Mouse (Mus musculus) forebrain, postnatal 0 days (tissue): ENCODE results near the gene St3gal5. TPM values are rescaled to one million over a fixed set of nuclear protein-coding genes. Genes with fewer than 3 reads are reported as not detected.
"Not testable (repeated sequence)": the region's sequence is repeated elsewhere in the genome, so short reads cannot be mapped to it uniquely, and the experiment has no call there.

ENCODE experiments used
- ATAC-seq: fragments of 200-750 bp; cut with Nextera tagmentation; 2 replicates; pipeline ENCODE4 v1.8.0; 2017; ENCODE audit warnings: mild to moderate bottlenecking, moderate library complexity
- DNase-seq: peaks from one replicate; pipeline ENCODE4 v3.0.0-alpha.2; 2015
- H3K27ac ChIP-seq: fragments of 300-500 bp; sonication (generic); 2 replicates; pipeline ENCODE4 v1.5.1; 2014; ENCODE audit warnings: low read depth, mild to moderate bottlenecking, antibody characterized with exemption, low read length, moderate library complexity, mixed read lengths
- H3K27me3 ChIP-seq: fragments of 300-500 bp; sonication (generic); 2 replicates; pipeline ENCODE4 v1.6.1; 2014; ENCODE audit warnings: mild to moderate bottlenecking, low read length, mixed read lengths; ENCODE audit not compliant: insufficient read depth
- H3K36me3 ChIP-seq: fragments of 300-500 bp; sonication (generic); 2 replicates; pipeline ENCODE4 v1.6.1; 2014; ENCODE audit warnings: mild to moderate bottlenecking, moderate library complexity; ENCODE audit not compliant: insufficient read depth
- H3K4me1 ChIP-seq: fragments of 300-500 bp; sonication (generic); 2 replicates; pipeline ENCODE4 v1.6.1; 2014; ENCODE audit warnings: antibody characterized with exemption; ENCODE audit not compliant: insufficient read depth
- H3K4me2 ChIP-seq: fragments of 300-500 bp; sonication (generic); 2 replicates; pipeline ENCODE4 v1.6.1; 2014; ENCODE audit warnings: low read depth, mild to moderate bottlenecking, moderate library complexity
- H3K4me3 ChIP-seq: fragments of 300-500 bp; sonication (generic); 2 replicates; pipeline ENCODE4 v1.5.1; 2014; ENCODE audit warnings: low read depth, low read length, mixed read lengths
- H3K9ac ChIP-seq: fragments of 300-500 bp; sonication (generic); 2 replicates; pipeline ENCODE4 v1.6.1; 2014; ENCODE audit warnings: mild to moderate bottlenecking
- H3K9me3 ChIP-seq: fragments of 300-500 bp; sonication (generic); 2 replicates; pipeline ENCODE4 v1.6.1; 2016; ENCODE audit warnings: low read length
- CTCF ChIP-seq: sonication (generic); IDR thresholded peaks from 2 replicates; pipeline ENCODE4 v1.5.1; 2016; ENCODE audit warnings: antibody characterized with exemption, control low read depth, low read depth
- WGBS: fragments of 180-500 bp; shearing (Covaris S2); extraction: QIAGEN DNeasy Blood & Tissue Kit; methylation state at CpG from one replicate; pipeline ENCODE4 v1.1.7; 2014; 5-methylcytosine and 5-hydroxymethylcytosine counted together
- polyA plus RNA-seq: library from polyadenylated mRNA; unstranded; fragments of >200 nt; fragmentation: Nextera tagmentation; extraction: Ambion mirVana; gene quantifications from 2 replicates; pipeline ENCODE4 v1.2.1, GENCODE M21; 2015
- total RNA-seq: library from RNA; depleted of rRNA; stranded (reverse); fragments of >200 nt; gene quantifications from 2 replicates; pipeline ENCODE4 v1.2.3, GENCODE M21; 2014

The St3gal5 gene
- total and polyA plus RNA-seq, 2 experiments from 2014 or later, result 17.5 to 53.4 TPM

- no peak for ATAC-seq
- H3K27me3 ChIP-seq, result no peaks in the 10 kb centered on the region
- H3K27ac ChIP-seq, result no peak overlapping the region
- no peak for DNase-seq
- no peak overlapping the region for H3K9ac ChIP-seq
- no peaks in the 10 kb centered on the region for H3K9me3 ChIP-seq
- no peak for TF ChIP-seq CTCF
- H3K4me3 ChIP-seq, result no peak overlapping the region
- no peak overlapping the region for H3K4me2 ChIP-seq
- H3K4me1 ChIP-seq, result no peaks in the 10 kb centered on the region
- H3K36me3 ChIP-seq, result peaks cover 13% of the 10 kb centered on the region
- 72% methylated on average over 10 of the region's 10 CpGs for WGBS
Observed at GRCm38 (mm10) chr6:72141191-72141590, 43.8 kb downstream of the St3gal5 start.

- no peak for TF ChIP-seq CTCF
- no peaks in the 10 kb centered on the region for H3K9me3 ChIP-seq
- 96% methylated on average over 4 of the region's 4 CpGs for WGBS
- H3K36me3 ChIP-seq, result peaks cover 13% of the 10 kb centered on the region
- no peak overlapping the region for H3K4me2 ChIP-seq
- no peak overlapping the region for H3K9ac ChIP-seq
- H3K27me3 ChIP-seq, result no peaks in the 10 kb centered on the region
- H3K4me1 ChIP-seq, result no peaks in the 10 kb centered on the region
- no peak overlapping the region for H3K27ac ChIP-seq
- no peak overlapping the region for H3K4me3 ChIP-seq
- ATAC-seq (no peak), DNase-seq (no peak)
Observed at GRCm38 (mm10) chr6:72142561-72142960, 45.2 kb downstream of the St3gal5 start.

DNA sequence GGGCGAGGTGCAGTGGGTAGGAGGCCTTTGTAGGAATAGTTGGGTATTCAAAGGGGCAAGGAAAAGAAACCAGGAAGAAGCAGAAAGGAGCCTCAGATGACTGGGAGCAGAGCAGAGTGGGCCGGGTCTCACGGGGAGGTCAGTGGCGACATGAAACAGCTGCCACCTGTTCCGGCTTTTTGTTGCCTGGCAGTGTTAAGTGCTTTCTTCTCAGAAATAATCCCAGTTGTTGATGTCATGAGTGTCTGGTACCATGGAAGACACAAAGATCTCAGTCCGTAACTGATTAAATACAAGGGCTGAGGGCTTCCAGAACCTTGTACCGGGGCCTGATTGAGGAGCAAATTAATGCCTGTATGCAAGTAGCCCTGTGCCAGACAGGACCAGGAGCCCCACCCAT lies 47.0 kb downstream of the St3gal5 start:
- 76% methylated on average over 7 of the region's 7 CpGs for WGBS
- no peak for DNase-seq
- peaks cover 21% of the 10 kb centered on the region for H3K36me3 ChIP-seq
- H3K9me3 ChIP-seq, result no peaks in the 10 kb centered on the region
- H3K4me2 ChIP-seq, result no peak overlapping the region
- H3K27me3 ChIP-seq, result no peaks in the 10 kb centered on the region
- H3K27ac ChIP-seq, result no peak overlapping the region
- no peak overlapping the region for H3K4me3 ChIP-seq
- no peak for ATAC-seq
- TF ChIP-seq CTCF, result no peak
- no peak overlapping the region for H3K9ac ChIP-seq
- H3K4me1 ChIP-seq, result no peaks in the 10 kb centered on the region

- WGBS, result 89% methylated on average over 14 of the region's 14 CpGs
- Histone ChIP-seq H3K9ac (no peak overlapping the region), H3K27ac (no peak overlapping the region), H3K27me3 (no peaks in the 10 kb centered on the region), H3K4me2 (no peak overlapping the region), H3K4me1 (no peaks in the 10 kb centered on the region), H3K36me3 (peaks cover 28% of the 10 kb centered on the region), H3K9me3 (no peaks in the 10 kb centered on the region), H3K4me3 (no peak overlapping the region)
- DNase-seq (no peak), ATAC-seq (no peak)
- TF ChIP-seq CTCF, result no peak
Observed at GRCm38 (mm10) chr6:72146803-72147202, 49.4 kb downstream of the St3gal5 start.

DNA sequence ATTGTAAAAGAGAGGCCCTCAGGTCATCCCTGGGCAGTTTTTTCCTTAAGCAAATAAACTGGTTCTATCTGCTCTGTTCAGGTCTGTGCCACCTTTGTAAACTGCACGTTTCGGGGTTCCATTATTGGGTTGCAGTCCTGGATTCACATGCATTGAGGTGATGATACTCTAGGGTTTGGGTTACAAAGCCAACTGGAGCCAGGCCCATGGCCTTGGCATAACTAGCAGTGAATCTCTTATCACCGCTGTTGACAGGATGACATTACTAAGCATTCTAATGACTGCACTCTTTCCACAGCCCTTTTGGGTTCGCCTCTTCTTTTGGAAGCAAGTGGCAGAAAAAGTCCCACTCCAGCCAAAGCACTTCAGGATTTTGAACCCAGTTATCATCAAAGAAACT lies 51.3 kb downstream of the St3gal5 start:
- peaks cover 27% of the 10 kb centered on the region for H3K36me3 ChIP-seq

GRCm38 (mm10) chr6:72149797-72150196 lies 52.4 kb downstream of the St3gal5 start:
- Histone ChIP-seq H3K36me3 (peaks cover 31% of the 10 kb centered on the region), H3K4me2 (no peak overlapping the region), H3K4me3 (no peak overlapping the region), H3K9ac (no peak overlapping the region), H3K27ac (no peak overlapping the region), H3K9me3 (no peaks in the 10 kb centered on the region), H3K27me3 (no peaks in the 10 kb centered on the region), H3K4me1 (no peaks in the 10 kb centered on the region)
- no peak for TF ChIP-seq CTCF
- 87% methylated on average over 3 of the region's 3 CpGs for WGBS
- ATAC-seq (no peak), DNase-seq (no peak)

More for the DNA sequence above, 51.3 kb downstream of the St3gal5 start:
- H3K9ac ChIP-seq, result no peak overlapping the region
- H3K4me3 ChIP-seq, result no peak overlapping the region
- ATAC-seq (no peak), DNase-seq (no peak)
- 94% methylated on average over 4 of the region's 4 CpGs for WGBS
- TF ChIP-seq CTCF, result no peak
- no peak overlapping the region for H3K27ac ChIP-seq
- H3K27me3 ChIP-seq, result no peaks in the 10 kb centered on the region
- no peaks in the 10 kb centered on the region for H3K4me1 ChIP-seq
- H3K4me2 ChIP-seq, result no peak overlapping the region
- no peaks in the 10 kb centered on the region for H3K9me3 ChIP-seq

GRCm38 (mm10) chr6:72152707-72153106 lies 55.3 kb downstream of the St3gal5 start:
- peaks cover 38% of the 10 kb centered on the region for H3K36me3 ChIP-seq
- DNase-seq, result no peak
- no peak overlapping the region for H3K4me2 ChIP-seq
- 86% methylated on average over 7 of the region's 7 CpGs for WGBS
- no peak for ATAC-seq
- no peaks in the 10 kb centered on the region for H3K9me3 ChIP-seq
- no peak overlapping the region for H3K4me3 ChIP-seq
- H3K9ac ChIP-seq, result no peak overlapping the region
- no peak overlapping the region for H3K27ac ChIP-seq
- no peak for TF ChIP-seq CTCF
- H3K4me1 ChIP-seq, result no peaks in the 10 kb centered on the region
- no peaks in the 10 kb centered on the region for H3K27me3 ChIP-seq

- 88% methylated on average over 11 of the region's 11 CpGs for WGBS
- Histone ChIP-seq H3K4me3 (no peak overlapping the region), H3K36me3 (peaks cover 38% of the 10 kb centered on the region), H3K4me2 (no peak overlapping the region), H3K27ac (no peak overlapping the region), H3K4me1 (no peaks in the 10 kb centered on the region), H3K27me3 (no peaks in the 10 kb centered on the region), H3K9me3 (no peaks in the 10 kb centered on the region), H3K9ac (no peak overlapping the region)
- DNase-seq, result no peak
- TF ChIP-seq CTCF, result no peak
- ATAC-seq, result no peak
Observed at GRCm38 (mm10) chr6:72153455-72153854, 56.1 kb downstream of the St3gal5 start.

GRCm38 (mm10) chr6:72154008-72154407 lies 56.6 kb downstream of the St3gal5 start:
- H3K27me3 ChIP-seq, DNase-seq, H3K4me1 ChIP-seq, H3K27ac ChIP-seq, H3K4me2 ChIP-seq, H3K9ac ChIP-seq, H3K4me3 ChIP-seq, H3K9me3 ChIP-seq: not testable (repeated sequence)
- H3K36me3 ChIP-seq, result peaks cover 33% of the 10 kb centered on the region
- 61% methylated on average over 3 of the region's 5 CpGs for WGBS
- ATAC-seq, result peak; percentile 29; the same call in 1 of the 2 replicates
